Mouse (Mus musculus): Measurements from ENCODE around the gene Iqcf3. TPM values are rescaled to one million over a fixed set of nuclear protein-coding genes. Genes with fewer than 3 reads are reported as not detected.
"Not testable (repeated sequence)": the region's sequence is repeated elsewhere in the genome, so short reads cannot be mapped to it uniquely, and the experiment has no call there.

The Iqcf3 gene
- polyA plus RNA-seq, 1 experiment from 2014 or later = not detected

- Histone ChIP-seq H3K4me1 (no peaks in the 10 kb centered on the region), H3K36me3 (no peaks in the 10 kb centered on the region), H3K4me2 (no peak overlapping the region), H3K9me3 (replicated peaks) (no peaks in the 10 kb centered on the region), H3K4me3 (no peak overlapping the region), H3K27me3 (replicated peaks) (no peaks in the 10 kb centered on the region), H3K27ac (no peak overlapping the region), H3K9ac (no peak overlapping the region)
- no peak for ATAC-seq
- WGBS (ENCODE audit: insufficient replicate concordance) = 80% methylated on average over 22 of the region's 22 CpGs
These were observed 59.6 kb downstream of the Iqcf3 start for GRCm38 (mm10) chr9:106501846-106502245.

DNA sequence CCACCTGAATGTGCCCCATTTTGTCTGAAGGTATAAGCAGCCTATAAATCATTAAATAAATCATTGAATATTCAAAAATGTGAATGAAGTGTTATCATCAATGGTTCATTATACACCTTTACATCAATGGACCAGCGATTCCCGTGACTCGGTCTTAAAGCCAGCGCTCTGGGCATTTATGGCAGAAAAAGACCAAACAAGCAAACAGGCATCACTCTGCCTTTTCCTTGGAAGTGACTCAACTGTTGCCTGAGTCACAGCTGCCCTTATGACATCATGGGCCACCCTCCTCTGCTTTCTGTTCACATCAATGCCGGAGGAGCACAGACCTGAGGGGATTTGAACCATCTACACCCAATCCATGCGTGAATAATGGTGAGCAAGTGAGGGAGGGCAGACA, 61.8 kb downstream of the Iqcf3 start, which contains the start of gene Iqcf1:
TSS of gene Iqcf1 (plus strand) at position 301 of the 400 bp plus-strand sequence.
- no peak within 1 kb of the TSS for H3K27ac ChIP-seq
- H3K27me3 ChIP-seq (replicated peaks) = no peaks in the 10 kb centered on the region
- WGBS (ENCODE audit: insufficient replicate concordance) = 84% methylated on average over 6 of the region's 6 CpGs
- H3K36me3 ChIP-seq = no peaks in the 10 kb centered on the region
- no peak within 1 kb of the TSS for H3K4me3 ChIP-seq
- H3K4me2 ChIP-seq = no peak within 1 kb of the TSS
- no peaks in the 10 kb centered on the region for H3K4me1 ChIP-seq
- no peak for ATAC-seq
- H3K9ac ChIP-seq = no peak within 1 kb of the TSS
- H3K9me3 ChIP-seq (replicated peaks) = no peaks in the 10 kb centered on the region

- not testable (repeated sequence) for ATAC-seq; H3K9me3 ChIP-seq (replicated peaks); H3K4me3 ChIP-seq; H3K4me1 ChIP-seq; H3K4me2 ChIP-seq; H3K9ac ChIP-seq; H3K27me3 ChIP-seq (replicated peaks); H3K27ac ChIP-seq
- 76% methylated on average over 6 of the region's 6 CpGs for WGBS (ENCODE audit: insufficient replicate concordance)
- peaks cover 37% of the 10 kb centered on the region for H3K36me3 ChIP-seq
These were observed 73.8 kb downstream of the Iqcf3 start for GRCm38 (mm10) chr9:106487602-106488001.

GRCm38 (mm10) chr9:106485076-106485475, 76.4 kb downstream of the Iqcf3 start:
- ATAC-seq = no peak
- Histone ChIP-seq H3K36me3 (peaks cover 62% of the 10 kb centered on the region), H3K4me2 (no peak overlapping the region), H3K27ac (no peak overlapping the region), H3K4me1 (no peaks in the 10 kb centered on the region), H3K9me3 (replicated peaks) (no peaks in the 10 kb centered on the region), H3K9ac (no peak overlapping the region), H3K27me3 (replicated peaks) (no peaks in the 10 kb centered on the region), H3K4me3 (no peak overlapping the region)
- WGBS (ENCODE audit: insufficient replicate concordance) = 74% methylated on average over 10 of the region's 10 CpGs

DNA sequence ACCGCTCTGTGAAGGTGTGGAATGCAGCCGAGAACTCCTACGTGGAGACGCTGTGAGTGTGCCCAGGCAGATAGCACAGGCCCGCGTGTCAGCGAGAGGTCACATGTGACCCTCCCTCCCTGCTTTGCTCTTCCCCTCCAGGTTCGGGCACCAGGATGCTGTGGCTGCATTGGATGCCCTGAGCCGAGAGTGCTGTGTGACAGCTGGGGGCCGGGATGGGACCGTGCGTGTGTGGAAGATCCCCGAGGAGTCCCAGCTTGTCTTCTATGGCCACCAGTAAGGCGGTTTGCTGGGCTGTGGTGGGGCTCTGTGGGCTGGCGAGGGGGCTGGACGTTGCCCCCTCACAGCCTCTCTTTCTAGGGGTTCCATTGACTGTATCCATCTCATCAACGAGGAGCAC, 77.8 kb downstream of the Iqcf3 start:
- Histone ChIP-seq H3K9ac (no peak overlapping the region), H3K4me1 (peaks cover under 1% of the 10 kb centered on the region), H3K4me2 (no peak overlapping the region), H3K27me3 (replicated peaks) (no peaks in the 10 kb centered on the region), H3K4me3 (no peak overlapping the region), H3K9me3 (replicated peaks) (no peaks in the 10 kb centered on the region), H3K27ac (no peak overlapping the region), H3K36me3 (peaks cover 76% of the 10 kb centered on the region)
- no peak for ATAC-seq
- 85% methylated on average over 17 of the region's 17 CpGs for whole genome bisulfite sequencing (ENCODE audit: insufficient replicate concordance)

GRCm38 (mm10) chr9:106483136-106483535, 78.3 kb downstream of the Iqcf3 start:
- no peaks in the 10 kb centered on the region for H3K27me3 ChIP-seq (replicated peaks)
- 91% methylated on average over 10 of the region's 10 CpGs for WGBS (ENCODE audit: insufficient replicate concordance)
- no peak overlapping the region for H3K4me2 ChIP-seq
- H3K27ac ChIP-seq = no peak overlapping the region
- H3K9ac ChIP-seq = no peak overlapping the region
- H3K4me1 ChIP-seq = peaks cover 6% of the 10 kb centered on the region
- H3K36me3 ChIP-seq = peaks cover 76% of the 10 kb centered on the region
- no peak overlapping the region for H3K4me3 ChIP-seq
- no peak for ATAC-seq
- no peaks in the 10 kb centered on the region for H3K9me3 ChIP-seq (replicated peaks)

DNA sequence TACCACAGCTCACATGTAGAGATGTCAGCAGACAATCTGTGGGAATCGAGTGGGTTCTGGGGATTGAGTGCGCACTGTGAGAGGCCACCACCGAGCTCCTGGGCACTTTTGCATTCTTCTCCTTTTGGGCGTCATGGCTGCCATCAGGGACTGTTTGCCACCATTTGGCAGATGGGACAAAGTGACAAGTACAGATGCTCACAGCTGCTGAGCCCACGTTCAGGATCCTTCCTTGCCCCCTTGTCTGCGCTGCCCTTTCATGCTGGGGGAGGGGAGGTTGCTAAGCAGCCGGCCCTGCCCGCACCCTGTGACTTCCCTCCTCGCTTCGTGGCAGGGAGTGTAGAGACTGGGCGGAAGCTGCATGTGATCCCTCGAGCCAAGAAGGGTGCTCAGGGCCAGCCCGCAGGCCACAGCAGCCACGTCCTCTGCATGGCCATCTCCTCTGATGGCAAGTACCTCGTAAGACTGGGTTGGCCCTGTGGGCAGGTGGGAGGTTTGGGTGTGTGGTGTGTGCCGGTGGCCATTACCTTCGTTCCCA, 78.8 kb downstream of the Iqcf3 start:
- Histone ChIP-seq H3K4me3 (no peak overlapping the region), H3K9me3 (replicated peaks) (no peaks in the 10 kb centered on the region), H3K9ac (no peak overlapping the region), H3K36me3 (peaks cover 76% of the 10 kb centered on the region), H3K4me2 (no peak overlapping the region), H3K27ac (no peak overlapping the region), H3K27me3 (replicated peaks) (no peaks in the 10 kb centered on the region), H3K4me1 (peaks cover 10% of the 10 kb centered on the region)
- no peak for ATAC-seq
- WGBS (ENCODE audit: insufficient replicate concordance) = 77% methylated on average over 17 of the region's 17 CpGs

- Histone ChIP-seq H3K4me3 (no peak overlapping the region), H3K4me2 (no peak overlapping the region), H3K9me3 (replicated peaks) (no peaks in the 10 kb centered on the region), H3K9ac (no peak overlapping the region), H3K4me1 (peaks cover 15% of the 10 kb centered on the region), H3K27ac (no peak overlapping the region), H3K36me3 (peaks cover 76% of the 10 kb centered on the region), H3K27me3 (replicated peaks) (no peaks in the 10 kb centered on the region)
- WGBS (ENCODE audit: insufficient replicate concordance) = 86% methylated on average over 13 of the region's 13 CpGs
- no peak for ATAC-seq
These were observed 79.8 kb downstream of the Iqcf3 start for GRCm38 (mm10) chr9:106481676-106482075.

DNA sequence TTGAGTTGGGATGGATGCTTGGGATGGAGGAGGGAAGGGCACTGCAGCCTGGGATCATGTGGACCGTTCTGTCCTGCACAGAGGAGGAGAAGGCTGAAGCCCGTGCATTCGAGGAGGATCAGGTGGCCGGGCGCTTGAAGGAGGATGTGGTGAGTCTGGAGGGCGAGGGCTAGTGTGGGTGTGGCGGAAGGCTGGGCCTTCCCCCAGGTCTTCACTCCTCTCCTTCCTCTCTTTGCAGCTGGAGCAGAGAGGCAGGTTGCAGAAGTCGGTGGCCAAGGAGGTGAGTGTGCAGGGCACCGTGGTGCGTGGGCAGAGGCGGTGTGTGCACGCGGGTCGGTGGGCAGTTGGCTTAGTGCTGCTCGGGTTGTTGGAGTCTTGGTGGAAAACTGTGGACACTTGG, 80.4 kb downstream of the Iqcf3 start:
- Histone ChIP-seq H3K9me3 (replicated peaks) (no peaks in the 10 kb centered on the region), H3K4me3 (no peak overlapping the region), H3K36me3 (peaks cover 74% of the 10 kb centered on the region), H3K9ac (no peak overlapping the region), H3K27me3 (replicated peaks) (no peaks in the 10 kb centered on the region), H3K27ac (no peak overlapping the region), H3K4me2 (no peak overlapping the region), H3K4me1 (peaks cover 21% of the 10 kb centered on the region)
- ATAC-seq = no peak
- 81% methylated on average over 15 of the region's 15 CpGs for WGBS (ENCODE audit: insufficient replicate concordance)

DNA sequence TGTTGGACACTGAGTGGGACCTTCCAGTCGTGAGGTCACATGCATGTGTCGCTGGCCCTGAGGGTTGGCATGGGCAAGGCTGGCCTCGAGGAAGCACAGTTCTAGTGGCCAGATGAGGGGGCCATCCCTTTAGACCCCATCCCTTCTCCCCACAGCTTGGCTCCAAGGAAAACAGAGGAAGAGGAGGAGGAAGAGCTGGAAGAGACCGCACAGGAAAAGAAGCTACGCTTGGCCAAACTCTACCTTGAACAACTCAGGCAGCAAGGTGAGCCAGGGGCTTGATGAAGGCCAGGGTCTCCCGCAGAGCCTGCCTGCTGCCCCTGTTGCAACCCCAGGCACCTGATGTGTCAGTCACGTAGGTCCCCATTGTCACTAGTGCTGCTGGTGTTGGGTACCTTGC, 80.9 kb downstream of the Iqcf3 start:
- Histone ChIP-seq H3K9me3 (replicated peaks) (no peaks in the 10 kb centered on the region), H3K4me3 (no peak overlapping the region), H3K4me1 (peaks cover 27% of the 10 kb centered on the region), H3K9ac (no peak overlapping the region), H3K27ac (no peak overlapping the region), H3K36me3 (peaks cover 68% of the 10 kb centered on the region), H3K27me3 (replicated peaks) (no peaks in the 10 kb centered on the region), H3K4me2 (no peak overlapping the region)
- 82% methylated on average over 7 of the region's 7 CpGs for WGBS (ENCODE audit: insufficient replicate concordance)
- no peak for ATAC-seq

- no peak for ATAC-seq
- Histone ChIP-seq H3K36me3 (peaks cover 44% of the 10 kb centered on the region), H3K27ac (no peak overlapping the region), H3K9ac (peak overlapping the region; percentile 61), H3K9me3 (replicated peaks) (no peaks in the 10 kb centered on the region), H3K4me2 (peak overlapping the region; percentile 85), H3K4me1 (peaks cover 45% of the 10 kb centered on the region), H3K4me3 (peak overlapping the region; percentile 69), H3K27me3 (replicated peaks) (no peaks in the 10 kb centered on the region)
- WGBS (ENCODE audit: insufficient replicate concordance) = 59% methylated on average over 9 of the region's 9 CpGs
These were observed 83.3 kb downstream of the Iqcf3 start for GRCm38 (mm10) chr9:106478101-106478500.

GRCm38 (mm10) chr9:106477649-106478048, 83.8 kb downstream of the Iqcf3 start:
- Histone ChIP-seq H3K4me3 (peak overlapping the region; percentile 69), H3K4me1 (peaks cover 45% of the 10 kb centered on the region), H3K4me2 (peak overlapping the region; percentile 85), H3K27me3 (replicated peaks) (no peaks in the 10 kb centered on the region), H3K9me3 (replicated peaks) (no peaks in the 10 kb centered on the region), H3K27ac (no peak overlapping the region), H3K9ac (peak overlapping the region; percentile 61), H3K36me3 (peaks cover 39% of the 10 kb centered on the region)
- WGBS (ENCODE audit: insufficient replicate concordance) = 1% methylated on average over 16 of the region's 16 CpGs
- no peak for ATAC-seq

- Histone ChIP-seq H3K4me2 (peak within 1 kb of the TSS; percentile 85), H3K9me3 (replicated peaks) (no peaks in the 10 kb centered on the region), H3K4me3 (peak within 1 kb of the TSS; percentile 69), H3K27me3 (replicated peaks) (no peaks in the 10 kb centered on the region), H3K4me1 (peaks cover 45% of the 10 kb centered on the region), H3K9ac (peak within 1 kb of the TSS; percentile 61), H3K36me3 (peaks cover 33% of the 10 kb centered on the region), H3K27ac (peak within 1 kb of the TSS; percentile 4; the same call in 1 of the 2 replicates)
- peak; percentile 97 for ATAC-seq
- WGBS (ENCODE audit: insufficient replicate concordance) = under 1% methylated on average over 41 of the region's 41 CpGs
These were observed 84.4 kb downstream of the Iqcf3 start, which contains the start of gene Parp3 for GRCm38 (mm10) chr9:106476924-106477484. Gene Parp3 (minus strand): TSS chr9:106476949.

Measured in liver, embryonic 12.5 days (tissue).